ENCODE assay signal across 8 mouse cellular contexts in genomic region chr2:23155199-23155621, GRCm38 (mm10). TPM values are rescaled to one million over a fixed set of nuclear protein-coding genes. Genes with fewer than 3 reads are reported as not detected.
A peak's percentile ranks its signal among the peaks of the same experiment; 100 is the strongest.
DNase-seq lines count a peak whose midpoint lies in the region; ATAC-seq and TF ChIP-seq lines count a peak whose summit lies in the region.

No protein-coding gene starts in this region.

- peaks cover 33% of the 10 kb centered on the region for H3K4me1 ChIP-seq in heart, embryonic 13.5 days
- H3K4me1 ChIP-seq in ES-Bruce4 (ENCODE audit: control insufficient read depth, insufficient read depth, low read length) = no peaks in the 10 kb centered on the region
- peaks cover 17% of the 10 kb centered on the region for H3K4me1 ChIP-seq in limb, embryonic 15.5 days
- H3K4me1 ChIP-seq in stomach, embryonic 16.5 days (ENCODE audit: control insufficient read depth, insufficient read depth, low read length) = peaks cover 20% of the 10 kb centered on the region

- intact Hi-C loops in heart, postnatal 14 days (cut with DNase I) = no loop called here

- H3K9me3 ChIP-seq in heart, embryonic 13.5 days = no peaks in the 10 kb centered on the region
- H3K9me3 ChIP-seq in ES-Bruce4 (replicated peaks; ENCODE audit: control insufficient read depth, insufficient read depth, low read length, poor library complexity, severe bottlenecking) = no peaks in the 10 kb centered on the region
- H3K9me3 ChIP-seq in limb, embryonic 15.5 days = no peaks in the 10 kb centered on the region
- no peaks in the 10 kb centered on the region for H3K9me3 ChIP-seq in stomach, embryonic 16.5 days (replicated peaks; ENCODE audit: control insufficient read depth, low read length)

- peak overlapping the region; percentile 94 for H3K4me2 ChIP-seq in heart, embryonic 13.5 days
- H3K4me2 ChIP-seq in limb, embryonic 15.5 days = peak overlapping the region; percentile 81
- peak overlapping the region; percentile 89 for H3K4me2 ChIP-seq in stomach, embryonic 16.5 days (ENCODE audit: low read depth, low read length)

- peak overlapping the region; percentile 100 for H3K27ac ChIP-seq in heart, embryonic 13.5 days (replicated peaks)
- H3K27ac ChIP-seq in ES-Bruce4 (ENCODE audit: insufficient read depth, low read length) = peak overlapping the region; percentile 68
- H3K27ac ChIP-seq in limb, embryonic 15.5 days = peak overlapping the region; percentile 100
- peak overlapping the region; percentile 100 for H3K27ac ChIP-seq in stomach, embryonic 16.5 days (ENCODE audit: low read length)

- no peak for ATAC-seq in heart, embryonic 13.5 days (ENCODE audit: extremely low read depth, insufficient number of reproducible peaks, low FRiP score, low TSS enrichment)
- peak; percentile 42 for ATAC-seq in erythroblast, adult 5-6 weeks (replicated peaks; ENCODE audit: low FRiP score, poor library complexity, severe bottlenecking)
- no peak; the same call in 1 of the 2 replicates for ATAC-seq in limb, embryonic 15.5 days (ENCODE audit: insufficient number of reproducible peaks, low FRiP score, low TSS enrichment, low read depth)
- ATAC-seq in stomach, embryonic 16.5 days (ENCODE audit: insufficient read depth, low FRiP score) = peak; percentile 60
- no peak for ATAC-seq in activated CD4-positive, CD25-positive, alpha-beta regulatory T cell, adult 4 months

- H3K36me3 ChIP-seq in heart, embryonic 13.5 days = peaks cover 11% of the 10 kb centered on the region
- peaks cover 12% of the 10 kb centered on the region for H3K36me3 ChIP-seq in ES-Bruce4 (ENCODE audit: control insufficient read depth, insufficient read depth, low read length, poor library complexity, severe bottlenecking)
- H3K36me3 ChIP-seq in limb, embryonic 15.5 days = no peaks in the 10 kb centered on the region
- H3K36me3 ChIP-seq in stomach, embryonic 16.5 days (ENCODE audit: control insufficient read depth, insufficient read depth, low read length) = 0 out of 2 replicates have a peak, but pooled peaks cover 3% of the 10 kb centered on the region

- peak overlapping the region; percentile 91 for H3K4me3 ChIP-seq in heart, embryonic 13.5 days
- H3K4me3 ChIP-seq in ES-Bruce4 (ENCODE audit: low read depth, low read length) = peak overlapping the region; percentile 93
- peak overlapping the region; percentile 79 for H3K4me3 ChIP-seq in limb, embryonic 15.5 days
- H3K4me3 ChIP-seq in stomach, embryonic 16.5 days (replicated peaks; ENCODE audit: low read length) = peak overlapping the region; percentile 65

- TF ChIP-seq POLR2A in ES-Bruce4 (IDR thresholded peaks at IDR 0.05; ENCODE audit: insufficient read depth, low read length) = no peak

- 6% methylated on average over 5 of the region's 5 CpGs for WGBS in heart, embryonic 13.5 days
- 5% methylated on average over 5 of the region's 5 CpGs for WGBS in limb, embryonic 15.5 days
- WGBS in stomach, embryonic 16.5 days = 2% methylated on average over 5 of the region's 5 CpGs

- peak overlapping the region; percentile 87 for H3K9ac ChIP-seq in heart, embryonic 13.5 days
- peak overlapping the region; percentile 80 for H3K9ac ChIP-seq in ES-Bruce4 (ENCODE audit: low read depth, poor library complexity, severe bottlenecking)
- peak overlapping the region; percentile 45 for H3K9ac ChIP-seq in limb, embryonic 15.5 days
- H3K9ac ChIP-seq in stomach, embryonic 16.5 days (ENCODE audit: low read length) = peak overlapping the region; percentile 77

- no peak for DNase-seq in heart, postnatal 14 days
- no peak for DNase-seq in layer of hippocampus, postnatal 14 days (ENCODE audit: low spot score in 2 of 2)

- no peak for TF ChIP-seq CTCF in ES-Bruce4 (IDR thresholded peaks at IDR 0.05; ENCODE audit: low read depth, low read length)

- TF ChIP-seq EP300 in ES-Bruce4 (IDR thresholded peaks at IDR 0.05; ENCODE audit: insufficient read depth, low read depth, low read length) = no peak

- no peaks in the 10 kb centered on the region for H3K27me3 ChIP-seq in heart, embryonic 13.5 days (replicated peaks)
- no peaks in the 10 kb centered on the region for H3K27me3 ChIP-seq in ES-Bruce4 (ENCODE audit: control insufficient read depth, insufficient read depth, low read length, poor library complexity, severe bottlenecking)
- no peaks in the 10 kb centered on the region for H3K27me3 ChIP-seq in limb, embryonic 15.5 days
- H3K27me3 ChIP-seq in stomach, embryonic 16.5 days (ENCODE audit: control insufficient read depth, insufficient read depth, low read length) = no peaks in the 10 kb centered on the region

RNA-seq across cellular contexts. Expression of gene Mastl, which starts 0.6 kb away (rescaled TPM):
- 7.8 and 8.0 TPM in 2 replicates for polyA plus RNA-seq in heart, embryonic 13.5 days (2015; fragmentation: Nextera tagmentation; extraction: Ambion mirVana)
- 1 to 10 TPM in 1 of 2 experiments, under 1 TPM in 1; 0.84 to 1.8 TPM for total RNA-seq in heart, postnatal 14 days (2021)
- 43.9 and 44.5 TPM in 2 replicates for polyA plus RNA-seq in ES-Bruce4 (2011; ENCODE audit: insufficient read depth, insufficient read length, low read depth, missing spikeins)
- 0.38 and 4.8 TPM in 2 replicates for total RNA-seq in erythroblast, adult 5-6 weeks (2015; ENCODE audit: low replicate concordance)
- total RNA-seq in erythroblast, adult 5-6 weeks (2017; ENCODE audit: low replicate concordance) = 1.8 and 9.5 TPM in 2 replicates
- 8.2 and 8.7 TPM in 2 replicates for polyA plus RNA-seq in limb, embryonic 15.5 days (2015; fragmentation: Nextera tagmentation; extraction: Ambion mirVana)
- polyA plus RNA-seq in stomach, embryonic 16.5 days (2015; fragmentation: Nextera tagmentation; extraction: Ambion mirVana) = 8.2 and 10.1 TPM in 2 replicates
- 1 to 10 TPM; 3.5 to 5.5 TPM for polyA plus RNA-seq in activated CD4-positive, CD25-positive, alpha-beta regulatory T cell, adult 4 months (2017; shearing (Covaris generic))
- 1 to 10 TPM; 1.3 to 1.7 TPM for total RNA-seq in layer of hippocampus, postnatal 14 days (2021)

RNA-seq across cellular contexts. Expression of gene Yme1l1, which starts 1.0 kb away (rescaled TPM):
- 44.0 and 45.0 TPM in 2 replicates for polyA plus RNA-seq in heart, embryonic 13.5 days (2015; fragmentation: Nextera tagmentation; extraction: Ambion mirVana)
- 10 to 100 TPM; 65.2 to 66.8 TPM for total RNA-seq in heart, postnatal 14 days (2021)
- 126 and 134 TPM in 2 replicates for polyA plus RNA-seq in ES-Bruce4 (2011; ENCODE audit: insufficient read depth, insufficient read length, low read depth, missing spikeins)
- total RNA-seq in erythroblast, adult 5-6 weeks (2015; ENCODE audit: low replicate concordance) = 68.3 and 70.5 TPM in 2 replicates
- 77.9 and 83.5 TPM in 2 replicates for total RNA-seq in erythroblast, adult 5-6 weeks (2017; ENCODE audit: low replicate concordance)
- polyA plus RNA-seq in limb, embryonic 15.5 days (2015; fragmentation: Nextera tagmentation; extraction: Ambion mirVana) = 75.5 and 78.8 TPM in 2 replicates
- polyA plus RNA-seq in stomach, embryonic 16.5 days (2015; fragmentation: Nextera tagmentation; extraction: Ambion mirVana) = 72.1 and 73.4 TPM in 2 replicates
- 100 to 1,000 TPM; 115 to 119 TPM for polyA plus RNA-seq in activated CD4-positive, CD25-positive, alpha-beta regulatory T cell, adult 4 months (2017; shearing (Covaris generic))
- 10 to 100 TPM; 80.5 to 88.4 TPM for total RNA-seq in layer of hippocampus, postnatal 14 days (2021)

RNA-seq across cellular contexts. Expression of gene 4931423N10Rik, which starts 52.1 kb away (rescaled TPM):
- polyA plus RNA-seq in heart, embryonic 13.5 days (2015; fragmentation: Nextera tagmentation; extraction: Ambion mirVana) = not detected in 2 replicates
- not detected for total RNA-seq in heart, postnatal 14 days (2021)
- polyA plus RNA-seq in ES-Bruce4 (2011; ENCODE audit: insufficient read depth, insufficient read length, low read depth, missing spikeins) = 0.40 TPM in 1 of 2 replicates, not detected in the other
- not detected in 2 replicates for total RNA-seq in erythroblast, adult 5-6 weeks (2015; ENCODE audit: low replicate concordance)
- total RNA-seq in erythroblast, adult 5-6 weeks (2017; ENCODE audit: low replicate concordance) = not detected in 2 replicates
- polyA plus RNA-seq in limb, embryonic 15.5 days (2015; fragmentation: Nextera tagmentation; extraction: Ambion mirVana) = not detected in 2 replicates
- not detected in 2 replicates for polyA plus RNA-seq in stomach, embryonic 16.5 days (2015; fragmentation: Nextera tagmentation; extraction: Ambion mirVana)
- polyA plus RNA-seq in activated CD4-positive, CD25-positive, alpha-beta regulatory T cell, adult 4 months (2017; shearing (Covaris generic)) = under 1 TPM in 1 of 2 experiments, not detected in 1; 0.36 TPM
- total RNA-seq in layer of hippocampus, postnatal 14 days (2021) = under 1 TPM in 1 of 2 experiments, not detected in 1; 0.23 TPM

Comparison
In these comparisons a context has a peak if more than half of its experiments do, and no peak if none do; other contexts are left out.
1. ATAC-seq: peak in erythroblast, adult 5-6 weeks (single experiment) and stomach, embryonic 16.5 days (single experiment); none in heart, embryonic 13.5 days (single experiment), limb, embryonic 15.5 days (single experiment) and activated CD4-positive, CD25-positive, alpha-beta regulatory T cell, adult 4 months (single experiment).
2. Peak in every context shown above with its lines, with median percentiles within 50 percentile points of each other: H3K27ac ChIP-seq, H3K4me2 ChIP-seq, H3K4me3 ChIP-seq and H3K9ac ChIP-seq.